Mouse (Mus musculus): ENCODE measurements around the gene Phf14. TPM values are rescaled to one million over a fixed set of nuclear protein-coding genes. Genes with fewer than 3 reads are reported as not detected.

Phf14 gene
- polyA plus RNA-seq, 1 experiment: 35.1 TPM

- no peak for TF ChIP-seq POLR2A (IDR thresholded peaks at IDR 0.05; ENCODE audit: borderline replicate concordance, low read depth, low read length)
- TF ChIP-seq CTCF (IDR thresholded peaks at IDR 0.05; ENCODE audit: low read depth, low read length): no peak
- no peak overlapping the region for H3K27ac ChIP-seq (ENCODE audit: insufficient read depth, low read depth, low read length)
- H3K4me3 ChIP-seq (ENCODE audit: insufficient read depth, low read length): no peak overlapping the region
- H3K4me1 ChIP-seq (ENCODE audit: control insufficient read depth, insufficient read depth, low read length): peaks cover 8% of the 10 kb centered on the region
These were observed 174.1 kb downstream of the Phf14 start for GRCm38 (mm10) chr6:12081722-12082121.

- TF ChIP-seq POLR2A (IDR thresholded peaks at IDR 0.05; ENCODE audit: borderline replicate concordance, low read depth, low read length): no peak
- TF ChIP-seq CTCF (IDR thresholded peaks at IDR 0.05; ENCODE audit: low read depth, low read length): no peak
- Histone ChIP-seq H3K27ac (ENCODE audit: insufficient read depth, low read depth, low read length) (no peak overlapping the region), H3K4me1 (ENCODE audit: control insufficient read depth, insufficient read depth, low read length) (peaks cover 8% of the 10 kb centered on the region), H3K4me3 (ENCODE audit: insufficient read depth, low read length) (no peak overlapping the region)
These were observed 174.5 kb downstream of the Phf14 start for GRCm38 (mm10) chr6:12082125-12082524.

- Histone ChIP-seq H3K4me3 (ENCODE audit: insufficient read depth, low read length) (no peak overlapping the region), H3K27ac (ENCODE audit: insufficient read depth, low read depth, low read length) (no peak overlapping the region)
- TF ChIP-seq CTCF (IDR thresholded peaks at IDR 0.05; ENCODE audit: low read depth, low read length): no peak
- no peak for TF ChIP-seq POLR2A (IDR thresholded peaks at IDR 0.05; ENCODE audit: borderline replicate concordance, low read depth, low read length)
These were observed 175.1 kb downstream of the Phf14 start for GRCm38 (mm10) chr6:12082531-12083216.

GRCm38 (mm10) chr6:12084721-12085120 lies 177.1 kb downstream of the Phf14 start:
- H3K4me1 ChIP-seq (ENCODE audit: control insufficient read depth, insufficient read depth, low read length): peaks cover 8% of the 10 kb centered on the region
- H3K27ac ChIP-seq (ENCODE audit: insufficient read depth, low read depth, low read length): no peak overlapping the region
- H3K4me3 ChIP-seq (ENCODE audit: insufficient read depth, low read length): no peak overlapping the region
- TF ChIP-seq CTCF (IDR thresholded peaks at IDR 0.05; ENCODE audit: low read depth, low read length): no peak
- TF ChIP-seq POLR2A (IDR thresholded peaks at IDR 0.05; ENCODE audit: borderline replicate concordance, low read depth, low read length): no peak

More at GRCm38 (mm10) chr6:12082531-12083216, 175.1 kb downstream of the Phf14 start:
- H3K4me1 ChIP-seq (ENCODE audit: control insufficient read depth, insufficient read depth, low read length): peaks cover 8% of the 10 kb centered on the region

GRCm38 (mm10) chr6:12089439-12089992 lies 181.9 kb downstream of the Phf14 start:
- H3K27ac ChIP-seq (ENCODE audit: insufficient read depth, low read depth, low read length): no peak overlapping the region
- TF ChIP-seq CTCF (IDR thresholded peaks at IDR 0.05; ENCODE audit: low read depth, low read length) (no peak), POLR2A (IDR thresholded peaks at IDR 0.05; ENCODE audit: borderline replicate concordance, low read depth, low read length) (no peak)
- H3K4me1 ChIP-seq (ENCODE audit: control insufficient read depth, insufficient read depth, low read length): no peaks in the 10 kb centered on the region
- no peak overlapping the region for H3K4me3 ChIP-seq (ENCODE audit: insufficient read depth, low read length)

- Histone ChIP-seq H3K27ac (ENCODE audit: insufficient read depth, low read depth, low read length) (no peak overlapping the region), H3K4me3 (ENCODE audit: insufficient read depth, low read length) (no peak overlapping the region), H3K4me1 (ENCODE audit: control insufficient read depth, insufficient read depth, low read length) (no peaks in the 10 kb centered on the region)
- TF ChIP-seq CTCF (IDR thresholded peaks at IDR 0.05; ENCODE audit: low read depth, low read length) (no peak), POLR2A (IDR thresholded peaks at IDR 0.05; ENCODE audit: borderline replicate concordance, low read depth, low read length) (no peak)
These were observed 188.1 kb downstream of the Phf14 start for GRCm38 (mm10) chr6:12095716-12096115.

- Histone ChIP-seq H3K4me3 (ENCODE audit: insufficient read depth, low read length) (no peak overlapping the region), H3K27ac (ENCODE audit: insufficient read depth, low read depth, low read length) (no peak overlapping the region), H3K4me1 (ENCODE audit: control insufficient read depth, insufficient read depth, low read length) (no peaks in the 10 kb centered on the region)
- TF ChIP-seq CTCF (IDR thresholded peaks at IDR 0.05; ENCODE audit: low read depth, low read length): no peak
- TF ChIP-seq POLR2A (IDR thresholded peaks at IDR 0.05; ENCODE audit: borderline replicate concordance, low read depth, low read length): no peak
These were observed 189.5 kb downstream of the Phf14 start for GRCm38 (mm10) chr6:12097125-12097524.

GRCm38 (mm10) chr6:12105144-12105543 lies 197.5 kb downstream of the Phf14 start:
- no peak overlapping the region for H3K27ac ChIP-seq (ENCODE audit: insufficient read depth, low read depth, low read length)
- peaks cover 2% of the 10 kb centered on the region; the same call in 1 of the 2 replicates for H3K4me1 ChIP-seq (ENCODE audit: control insufficient read depth, insufficient read depth, low read length)
- H3K4me3 ChIP-seq (ENCODE audit: insufficient read depth, low read length): no peak overlapping the region
- TF ChIP-seq POLR2A (IDR thresholded peaks at IDR 0.05; ENCODE audit: borderline replicate concordance, low read depth, low read length) (no peak), CTCF (IDR thresholded peaks at IDR 0.05; ENCODE audit: low read depth, low read length) (no peak)

- H3K27ac ChIP-seq (ENCODE audit: insufficient read depth, low read depth, low read length): no peak overlapping the region
- no peak overlapping the region for H3K4me3 ChIP-seq (ENCODE audit: insufficient read depth, low read length)
- TF ChIP-seq CTCF (IDR thresholded peaks at IDR 0.05; ENCODE audit: low read depth, low read length) (no peak), POLR2A (IDR thresholded peaks at IDR 0.05; ENCODE audit: borderline replicate concordance, low read depth, low read length) (no peak)
- H3K4me1 ChIP-seq (ENCODE audit: control insufficient read depth, insufficient read depth, low read length): peaks cover 2% of the 10 kb centered on the region; the same call in 1 of the 2 replicates
These were observed 199.7 kb downstream of the Phf14 start for GRCm38 (mm10) chr6:12107326-12107725.

GRCm38 (mm10) chr6:12107786-12108185 lies 200.2 kb downstream of the Phf14 start:
- no peak overlapping the region for H3K4me3 ChIP-seq (ENCODE audit: insufficient read depth, low read length)
- TF ChIP-seq CTCF (IDR thresholded peaks at IDR 0.05; ENCODE audit: low read depth, low read length): no peak
- TF ChIP-seq POLR2A (IDR thresholded peaks at IDR 0.05; ENCODE audit: borderline replicate concordance, low read depth, low read length): no peak
- H3K4me1 ChIP-seq (ENCODE audit: control insufficient read depth, insufficient read depth, low read length): peaks cover 2% of the 10 kb centered on the region; the same call in 1 of the 2 replicates
- H3K27ac ChIP-seq (ENCODE audit: insufficient read depth, low read depth, low read length): no peak overlapping the region

All from bone marrow macrophage, adult 2 months (primary cell).